Mouse (Mus musculus) G1E (cell line): ENCODE results near the gene Ndufs3.

ENCODE experiments used
- CTCF ChIP-seq: IDR thresholded peaks from 2 replicates; pipeline ENCODE4 v1.5.1; 2012; ENCODE audit warnings: low read depth, low read length, inconsistent platforms, mixed read lengths
- GATA1 ChIP-seq: IDR thresholded peaks from 2 replicates; pipeline ENCODE4 v1.6.1; 2012; ENCODE audit warnings: borderline replicate concordance, low read length, inconsistent platforms, mixed read lengths
- GATA2 ChIP-seq: IDR thresholded peaks from 2 replicates; pipeline ENCODE4 v1.6.1; 2012; ENCODE audit warnings: low read depth, low read length, inconsistent platforms, borderline replicate concordance
- POLR2AphosphoS5 ChIP-seq: IDR thresholded peaks from 2 replicates; pipeline ENCODE4 v1.6.1; 2012; ENCODE audit warnings: low read depth, low read length, inconsistent platforms; ENCODE audit not compliant: insufficient replicate concordance
- TAL1 ChIP-seq: conservative IDR thresholded peaks from 2 replicates; pipeline ENCODE4 v1.6.1; 2012; ENCODE audit warnings: low read depth, low read length, inconsistent platforms, mixed read lengths

- TF ChIP-seq CTCF (no peak), GATA1 (no peak), TAL1 (no peak), POLR2AphosphoS5 (no peak), GATA2 (no peak)
These were observed 57.5 kb downstream of the Ndufs3 start, which contains the start of gene Mtch2 for GRCm38 (mm10) chr2:90846955-90847680.
